Mouse (Mus musculus): ENCODE measurements around the gene Pax1.
A peak's percentile ranks its signal among the peaks of the same experiment; 100 is the strongest.

DNA sequence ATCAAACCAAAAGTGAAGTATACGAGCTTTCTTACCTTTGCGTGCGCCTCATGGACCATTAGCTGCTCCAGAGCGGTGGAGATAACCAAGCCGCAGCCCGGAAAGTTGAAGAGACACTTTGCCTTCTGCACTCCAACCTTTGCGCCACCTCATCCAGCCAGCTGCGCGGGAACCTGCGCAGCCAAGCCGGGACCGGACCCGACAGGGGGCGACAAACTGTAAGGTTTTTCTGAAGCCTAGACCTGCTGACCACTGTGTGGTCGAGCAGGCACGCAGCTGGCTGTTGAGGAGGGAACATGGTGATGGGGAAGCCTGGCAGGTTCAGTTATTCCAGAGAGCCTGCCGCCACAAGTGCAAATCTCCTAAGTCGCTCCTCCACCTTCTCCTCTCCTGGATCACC, 591 bp downstream of the Pax1 start:
- TF ChIP-seq CTCF (IDR thresholded peaks at IDR 0.05) (peak; percentile 42), POLR2A (IDR thresholded peaks at IDR 0.05; ENCODE audit: insufficient read depth, low read depth, low read length) (no peak)
